In genomic region chr8:10865415-10865821, GRCm38 (mm10) we compare ENCODE assay signal across 9 mouse cellular contexts.
DNase-seq lines count a peak whose midpoint lies in the region; ATAC-seq and TF ChIP-seq lines count a peak whose summit lies in the region.
"Had no signal": no experiment of that assay in that cellular context is flagged by ENCODE, and none has a peak within 500 bp of the region (broad histone marks: within the 10 kb centered on the region; RNA-seq: fewer than 3 reads in every experiment).

No protein-coding gene starts in this region.

- no peak overlapping the region for H3K4me3 ChIP-seq in gastrocnemius, adult 2 months
- no peak overlapping the region for H3K4me3 ChIP-seq in cortical plate, adult 2 months (ENCODE audit: insufficient read depth, low read length)
- H3K4me3 ChIP-seq in hindbrain, postnatal 0 days (ENCODE audit: low read length) = no peak overlapping the region

- WGBS in hindbrain, postnatal 0 days = 27% methylated on average over 8 of the region's 8 CpGs

- H3K27me3 ChIP-seq in hindbrain, postnatal 0 days (ENCODE audit: insufficient read depth, low read length) = no peaks in the 10 kb centered on the region

- DNase-seq in gastrocnemius, adult 2 months = no peak
- no peak for DNase-seq in gastrocnemius, adult 8-10 months (ENCODE audit: low spot score in 2 of 2)
- peak; percentile 27 for DNase-seq in hindbrain, postnatal 0 days (ENCODE audit: low spot score)
- peak; percentile 13 to 45 for DNase-seq in lung, postnatal 4 days
- no peak for DNase-seq in adrenal gland, postnatal 10 days
- no peak for DNase-seq in embryo, embryonic 11 days
- DNase-seq: adrenal gland, adult 2 months had no signal

- no peak for TF ChIP-seq CTCF in gastrocnemius, adult 2 months (IDR thresholded peaks at IDR 0.05)
- no peak for TF ChIP-seq CTCF in cortical plate, adult 2 months (IDR thresholded peaks at IDR 0.05; ENCODE audit: extremely low read depth, insufficient read depth, low read length)
- TF ChIP-seq CTCF in hindbrain, postnatal 0 days (IDR thresholded peaks at IDR 0.05; ENCODE audit: low read depth) = no peak

- no peak overlapping the region for H3K4me2 ChIP-seq in hindbrain, postnatal 0 days (ENCODE audit: low read depth, low read length)

- H3K9ac ChIP-seq in hindbrain, postnatal 0 days (replicated peaks; ENCODE audit: low read length) = no peak overlapping the region

- H3K27ac ChIP-seq in gastrocnemius, adult 2 months = peak overlapping the region; percentile 7; the same call in 1 of the 2 replicates
- H3K27ac ChIP-seq in cortical plate, adult 2 months (ENCODE audit: insufficient read depth, low read length) = 0 out of 2 replicates have a peak overlapping the region, but pooled peaks have one; percentile 2
- H3K27ac ChIP-seq in hindbrain, postnatal 0 days = peak overlapping the region; percentile 36

- ATAC-seq in hindbrain, postnatal 0 days = peak; percentile 53; the same call in 1 of the 2 replicates
- ATAC-seq in erythroblast, adult 5-6 weeks (replicated peaks; ENCODE audit: low FRiP score, poor library complexity, severe bottlenecking) = no peak

- TF ChIP-seq POLR2A in cortical plate, adult 2 months (IDR thresholded peaks at IDR 0.05; ENCODE audit: extremely low read depth, insufficient read depth, low read length) = no peak

- H3K36me3 ChIP-seq in hindbrain, postnatal 0 days (ENCODE audit: insufficient read depth, low read length) = no peaks in the 10 kb centered on the region

- intact Hi-C loops in gastrocnemius, adult 2 months (cut with DNase I) = no loop called here

- H3K9me3 ChIP-seq in hindbrain, postnatal 0 days (ENCODE audit: low read length) = no peaks in the 10 kb centered on the region

- peaks cover 4% of the 10 kb centered on the region for H3K4me1 ChIP-seq in cortical plate, adult 2 months (ENCODE audit: control insufficient read depth, insufficient read depth, low read length)
- peaks cover 9% of the 10 kb centered on the region; the same call in 1 of the 2 replicates for H3K4me1 ChIP-seq in hindbrain, postnatal 0 days (ENCODE audit: insufficient read depth, low read length)

Comparison
In these comparisons a context has a peak if more than half of its experiments do, and no peak if none do; other contexts are left out.
1. DNase-seq: peak in hindbrain, postnatal 0 days (single experiment) and lung, postnatal 4 days (2 of 2); none in gastrocnemius, adult 2 months (single experiment), gastrocnemius, adult 8-10 months (0 of 2), adrenal gland, postnatal 10 days (single experiment) and embryo, embryonic 11 days (single experiment).
2. Peak in every context shown above with its lines, with median percentiles within 50 percentile points of each other: H3K27ac ChIP-seq.